Mouse (Mus musculus) myocyte (in vitro differentiated cells): ENCODE data around the gene Wdr5.

Experiments used
- CEBPB ChIP-seq: IDR thresholded peaks from 2 replicates; pipeline ENCODE4 v1.6.1; 2011; ENCODE audit warnings: mild to moderate bottlenecking, moderate library complexity; ENCODE audit not compliant: poor library complexity, insufficient read depth, severe bottlenecking
- E2F4 ChIP-seq: IDR thresholded peaks from one replicate; pipeline ENCODE4 v1.6.1; 2011; ENCODE audit warnings: mild to moderate bottlenecking, control low read depth, moderate library complexity; ENCODE audit not compliant: insufficient read depth
- MAX ChIP-seq: IDR thresholded peaks from one replicate; pipeline ENCODE4 v1.6.1; 2011; ENCODE audit warnings: low read depth, mild to moderate bottlenecking, control low read depth
- MYOD1 ChIP-seq, 3 experiments: IDR thresholded peaks; one replicate each; pipeline ENCODE4 v1.6.1; 2011; ENCODE audit warnings: control low read depth in 2 of 3, low read depth in 2 of 3, mild to moderate bottlenecking in 2 of 3, moderate library complexity in 1 of 3; ENCODE audit not compliant: insufficient read length in 2 of 3, control insufficient read depth in 1 of 3
- POLR2A ChIP-seq: IDR thresholded peaks from one replicate; pipeline ENCODE4 v1.6.1; 2011; ENCODE audit warnings: low read depth, mild to moderate bottlenecking, control low read depth, moderate library complexity; ENCODE audit not compliant: insufficient read length
- TCF3 ChIP-seq: IDR thresholded peaks from one replicate; pipeline ENCODE4 v1.6.1; 2011; ENCODE audit warnings: low read depth, control low read depth; ENCODE audit not compliant: insufficient read length
- USF1 ChIP-seq: IDR thresholded peaks from one replicate; pipeline ENCODE4 v1.6.1; 2011; ENCODE audit warnings: low read depth, mild to moderate bottlenecking, control low read depth, moderate library complexity

GRCm38 (mm10) chr2:27565316-27566103, 50.6 kb downstream of the Wdr5 start:
- TF ChIP-seq MYOD1 (IDR thresholded peaks at IDR 0.05; ENCODE audit: control insufficient read depth in 1 of 3, insufficient read length in 2 of 3, low read depth in 2 of 3) = no peak
- no peak for TF ChIP-seq POLR2A
- no peak for TF ChIP-seq MAX
- no peak for TF ChIP-seq USF1
- TF ChIP-seq CEBPB = no peak
- TF ChIP-seq TCF3 = no peak
- TF ChIP-seq E2F4 = no peak
